Mouse (Mus musculus) mouse embryonic stem cell (cell line): Measurements from ENCODE around the gene Dnah11.
"Not testable (repeated sequence)": the region's sequence is repeated elsewhere in the genome, so short reads cannot be mapped to it uniquely, and the experiment has no call there.

Experiments used
- in situ Hi-C, 2 experiments: fragments of 300-500 bp; cut with MboI; formaldehyde crosslinking; loops; 1 replicate in 1 of 2; 3 replicates in 1 of 2; pipeline ENCODE4 v1.14.3; 2019 to 2020; ENCODE audit warnings: low sequenced_read_pairs in 2 of 2, low pct_unique_long_range_greater_than_20kb in 1 of 2, mixed read lengths in 1 of 2; ENCODE audit not compliant: unreplicated experiment in 1 of 2

Gene Dnah11

GRCm38 (mm10) chr12:117905232-117905840, 293.5 kb downstream of the Dnah11 start:
- in situ Hi-C loops: not testable (repeated sequence)

- in situ Hi-C loops: no loop called here
These were observed 295.2 kb downstream of the Dnah11 start for GRCm38 (mm10) chr12:117903671-117904070.

DNA sequence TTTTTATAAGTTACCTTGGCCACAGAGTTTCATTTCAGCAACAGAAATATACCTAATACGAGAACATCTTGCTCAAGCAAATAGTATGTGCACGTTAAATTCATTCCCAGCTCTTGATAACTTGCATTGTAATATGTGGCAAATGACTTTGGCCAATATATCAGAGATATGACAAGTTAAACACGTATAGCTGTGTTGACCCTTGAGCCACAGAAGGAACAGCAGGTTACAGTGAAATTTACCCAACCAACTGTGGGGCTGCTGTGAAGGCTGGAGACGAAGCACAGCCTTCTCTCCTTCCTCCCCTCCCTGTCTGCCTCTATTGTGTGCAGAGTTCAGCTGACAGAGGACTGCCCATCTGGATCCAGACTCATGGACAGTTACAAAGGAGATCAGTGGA, 297.5 kb downstream of the Dnah11 start:
- in situ Hi-C loops: not testable (repeated sequence)

- in situ Hi-C loops: not testable (repeated sequence)
These were observed 298.0 kb downstream of the Dnah11 start for GRCm38 (mm10) chr12:117900798-117901197.

GRCm38 (mm10) chr12:117887422-117887821, 311.4 kb downstream of the Dnah11 start:
- in situ Hi-C loops: no loop called here

DNA sequence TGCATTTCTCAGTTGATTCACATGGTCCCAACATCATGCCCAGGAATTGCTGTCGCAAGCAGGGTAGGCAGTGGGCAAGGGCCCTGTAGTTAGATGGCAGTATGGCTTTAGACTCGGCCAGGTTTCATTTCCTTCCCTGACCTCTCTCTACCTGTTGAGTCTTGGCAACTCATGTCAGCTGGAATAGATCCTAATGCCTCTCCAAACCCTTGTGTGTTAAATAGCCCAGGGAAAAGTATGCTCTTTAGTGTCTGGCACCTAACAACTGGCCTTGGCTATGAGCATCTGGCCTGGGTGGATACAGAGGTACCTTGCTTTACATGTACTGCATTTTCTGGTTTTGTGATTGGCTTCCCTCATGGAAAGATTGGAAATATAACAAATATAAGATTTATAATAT, 314.2 kb downstream of the Dnah11 start:
- in situ Hi-C loops: no loop called here

DNA sequence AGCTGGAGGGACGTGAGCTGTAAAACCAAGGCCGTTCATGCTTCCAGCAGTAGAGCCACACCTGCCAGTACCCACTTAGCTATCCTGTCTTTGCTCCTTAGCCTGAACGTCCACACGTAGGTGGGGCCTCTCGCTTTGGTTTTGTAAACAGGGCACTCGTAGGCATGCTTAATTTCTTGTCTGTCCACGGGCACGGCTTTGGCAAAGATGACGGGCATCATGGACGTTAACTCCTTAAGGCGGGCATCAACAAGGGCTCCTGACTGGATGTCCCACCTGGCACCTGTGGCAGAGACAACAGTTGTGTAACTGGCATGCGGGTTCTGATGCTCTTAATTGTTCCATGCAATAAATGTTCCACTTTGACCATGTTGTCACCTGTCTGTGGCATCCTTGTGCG, 320.5 kb downstream of the Dnah11 start:
- in situ Hi-C loops: no loop called here

- in situ Hi-C loops: no loop called here
These were observed 326.6 kb downstream of the Dnah11 start for GRCm38 (mm10) chr12:117872265-117872664.

DNA sequence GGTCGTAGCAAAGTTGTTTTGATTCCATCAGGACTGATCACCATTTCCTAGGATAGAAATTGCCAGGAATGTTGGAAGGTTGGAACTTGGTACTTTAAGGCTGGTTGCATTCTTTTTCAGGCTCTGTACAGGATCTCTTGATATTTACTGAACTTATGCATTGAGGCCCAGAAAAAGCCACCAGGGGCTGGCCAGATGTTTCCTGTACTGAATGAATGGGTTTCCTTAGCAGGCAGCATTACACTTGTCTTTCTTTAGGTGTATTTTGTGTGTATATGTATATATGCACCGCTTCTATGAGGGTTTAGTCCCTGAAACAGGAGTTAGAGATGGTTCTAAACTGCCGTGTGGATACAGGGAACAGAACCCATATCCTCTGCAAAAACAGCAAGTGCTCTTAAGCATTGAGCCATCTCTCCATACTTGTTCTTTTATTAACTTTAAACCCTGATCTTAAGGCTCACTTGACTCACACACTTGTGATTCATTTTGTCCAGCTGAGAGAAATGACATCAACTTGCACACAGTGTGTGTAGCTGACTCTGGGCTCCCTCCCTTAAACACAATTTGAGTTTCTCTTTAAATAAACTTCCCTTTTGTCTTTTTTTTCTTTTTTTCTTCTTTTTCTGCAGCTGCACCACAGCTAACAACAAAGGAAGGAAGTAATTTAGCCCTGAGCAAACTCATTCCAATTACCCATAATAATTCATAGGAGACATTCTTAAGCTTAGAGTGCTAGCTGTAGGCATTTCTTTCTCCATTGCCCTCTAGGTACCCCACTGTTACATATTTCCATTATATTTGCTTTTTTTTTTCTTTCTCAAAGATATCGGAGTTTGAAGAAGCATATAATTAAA, 330.9 kb downstream of the Dnah11 start:
- in situ Hi-C loops: no loop called here

GRCm38 (mm10) chr12:117862655-117863054, 336.2 kb downstream of the Dnah11 start:
- in situ Hi-C loops: no loop called here

DNA sequence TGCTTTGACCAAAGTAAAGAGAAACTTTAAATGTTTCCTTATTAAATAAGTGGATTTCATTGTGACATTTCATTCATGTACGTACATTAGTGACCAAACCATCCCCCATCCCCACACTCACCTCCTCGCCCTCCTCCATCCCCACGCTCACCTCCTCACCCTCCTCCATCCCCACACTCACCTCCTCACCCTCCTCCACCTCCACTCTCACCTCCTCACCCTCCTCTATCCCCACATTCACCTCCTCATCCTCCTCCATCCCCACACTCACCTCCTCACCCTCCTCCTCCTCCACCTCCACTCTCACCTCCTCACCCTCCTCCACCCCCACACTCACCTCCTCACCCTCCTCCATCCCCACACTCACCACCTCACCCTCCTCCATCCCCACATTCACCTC, 337.6 kb downstream of the Dnah11 start:
- in situ Hi-C loops: no loop called here

- in situ Hi-C loops: no loop called here
These were observed 338.0 kb downstream of the Dnah11 start for GRCm38 (mm10) chr12:117860840-117861239.

DNA sequence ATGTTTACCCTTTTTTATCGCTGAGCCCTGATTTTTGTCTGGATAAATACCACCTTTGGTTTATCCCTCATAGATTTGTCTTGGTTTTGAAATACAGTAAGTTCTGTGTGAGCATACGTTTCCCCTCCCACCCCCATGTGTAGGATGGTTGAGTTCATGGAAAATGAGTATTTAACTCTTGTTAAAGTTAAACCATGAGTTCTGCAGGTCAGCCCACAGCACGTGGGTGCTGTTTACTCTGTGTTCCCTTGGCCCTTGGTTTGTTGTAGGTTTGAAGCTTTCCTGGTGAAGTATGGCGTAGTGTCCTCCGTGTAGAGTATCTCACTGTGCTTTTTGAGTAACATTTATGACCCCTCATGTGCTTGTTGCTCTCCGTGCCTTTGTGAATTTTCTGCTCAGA, 341.0 kb downstream of the Dnah11 start:
- in situ Hi-C loops: no loop called here

GRCm38 (mm10) chr12:117857023-117857422, 341.8 kb downstream of the Dnah11 start:
- in situ Hi-C loops: no loop called here

DNA sequence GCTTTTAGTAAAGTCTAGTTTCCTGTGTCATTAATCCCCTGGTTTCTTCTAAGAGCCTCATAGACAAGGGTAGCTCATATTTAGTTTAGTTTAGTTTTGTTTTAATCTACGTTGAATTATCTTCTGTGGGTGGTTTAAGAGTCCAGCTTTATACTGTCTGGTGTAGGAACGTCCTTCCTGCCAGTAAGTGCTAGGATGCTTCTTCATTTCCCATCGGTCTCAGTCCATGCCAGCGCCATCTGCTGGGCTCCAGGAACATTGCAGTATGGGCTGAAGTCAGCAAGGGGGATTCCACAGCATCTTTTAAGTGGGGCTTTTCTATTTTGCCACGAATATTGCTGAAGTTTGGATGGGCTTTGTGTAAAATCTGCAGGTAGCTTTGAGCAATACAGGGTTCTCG, 345.5 kb downstream of the Dnah11 start:
- in situ Hi-C loops: no loop called here

DNA sequence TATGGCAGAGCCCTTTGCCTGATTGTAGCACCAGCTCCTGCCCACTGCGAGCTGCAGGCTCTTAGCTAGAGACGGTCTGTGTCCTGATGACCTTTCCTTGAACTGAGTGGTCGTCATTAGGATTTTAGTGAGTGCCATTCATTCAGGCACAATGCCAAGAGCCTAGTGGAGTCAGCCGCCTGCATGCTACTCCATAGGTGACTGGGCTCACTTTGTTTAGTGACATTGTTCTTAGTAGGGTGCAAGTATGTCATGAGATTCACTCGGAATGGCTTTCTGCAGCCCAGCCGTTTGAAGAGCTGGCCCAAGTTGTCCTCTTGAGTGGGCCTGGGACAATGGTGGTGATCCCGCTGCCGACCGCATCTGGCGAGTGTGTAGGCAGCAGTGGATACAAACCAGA, 348.4 kb downstream of the Dnah11 start:
- in situ Hi-C loops: no loop called here

GRCm38 (mm10) chr12:117848621-117849020, 350.2 kb downstream of the Dnah11 start:
- in situ Hi-C loops: loop anchor here in 1 of 2 experiments (25.0 kb wide), 1 partner anchor 464 kb away; the partner anchor contains the start of gene Sp4

- in situ Hi-C loops: loop anchor here in 1 of 2 experiments (25.0 kb wide), 1 partner anchor 467 kb away; the partner anchor contains the start of gene Sp4
These were observed 353.9 kb downstream of the Dnah11 start for GRCm38 (mm10) chr12:117844917-117845316.

DNA sequence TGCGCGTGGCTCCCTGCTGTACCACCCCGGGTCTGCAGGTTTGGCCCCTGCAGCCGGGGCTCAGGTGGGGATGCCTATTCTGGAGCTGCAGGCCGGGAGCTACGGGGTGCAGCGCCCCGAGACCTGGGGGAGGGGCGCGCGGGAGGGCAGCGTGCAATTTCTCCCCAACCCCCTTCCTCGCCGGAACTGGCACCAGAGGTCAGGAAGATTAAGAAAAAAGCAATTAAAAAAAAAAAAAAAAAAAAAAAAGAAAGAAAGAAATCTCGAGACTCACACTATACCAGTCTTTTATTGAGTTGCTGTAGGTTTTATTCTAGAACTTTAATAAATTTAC, 354.8 kb downstream of the Dnah11 start:
- in situ Hi-C loops: loop anchor here in 1 of 2 experiments (25.0 kb wide), 1 partner anchor 468 kb away; the partner anchor contains the start of gene Sp4
